Mouse (Mus musculus) E14TG2a.4 (cell line): ENCODE measurements around the gene Sars.

Experiments used
- H3K27me3 ChIP-seq: 2 replicates; pipeline ENCODE4 v1.6.1; 2014; ENCODE audit warnings: low read length, control low read depth; ENCODE audit not compliant: insufficient read depth
- H3K36me3 ChIP-seq: 2 replicates; pipeline ENCODE4 v1.6.1; 2014; ENCODE audit warnings: low read length, control low read depth; ENCODE audit not compliant: insufficient read depth
- H3K4me1 ChIP-seq: replicated peaks from 2 replicates; pipeline ENCODE4 v1.6.1; 2014; ENCODE audit warnings: low read depth, low read length, control low read depth
- H3K4me3 ChIP-seq: replicated peaks from 2 replicates; pipeline ENCODE4 v1.5.1; 2014; ENCODE audit warnings: mild to moderate bottlenecking, low read length
- H3K9me3 ChIP-seq: 2 replicates; pipeline ENCODE4 v1.6.1; 2014; ENCODE audit warnings: low read length, control low read depth
- CTCF ChIP-seq: conservative IDR thresholded peaks from 2 replicates; pipeline ENCODE4 v1.5.1; 2014; ENCODE audit warnings: low read length
- NANOG ChIP-seq: IDR thresholded peaks from 2 replicates; pipeline ENCODE4 v1.6.1; 2014; ENCODE audit warnings: borderline replicate concordance, low read length, mixed read lengths
- POU5F1 ChIP-seq: IDR thresholded peaks from 2 replicates; pipeline ENCODE4 v1.6.1; 2014; ENCODE audit warnings: low read length, borderline replicate concordance

Sars gene

DNA sequence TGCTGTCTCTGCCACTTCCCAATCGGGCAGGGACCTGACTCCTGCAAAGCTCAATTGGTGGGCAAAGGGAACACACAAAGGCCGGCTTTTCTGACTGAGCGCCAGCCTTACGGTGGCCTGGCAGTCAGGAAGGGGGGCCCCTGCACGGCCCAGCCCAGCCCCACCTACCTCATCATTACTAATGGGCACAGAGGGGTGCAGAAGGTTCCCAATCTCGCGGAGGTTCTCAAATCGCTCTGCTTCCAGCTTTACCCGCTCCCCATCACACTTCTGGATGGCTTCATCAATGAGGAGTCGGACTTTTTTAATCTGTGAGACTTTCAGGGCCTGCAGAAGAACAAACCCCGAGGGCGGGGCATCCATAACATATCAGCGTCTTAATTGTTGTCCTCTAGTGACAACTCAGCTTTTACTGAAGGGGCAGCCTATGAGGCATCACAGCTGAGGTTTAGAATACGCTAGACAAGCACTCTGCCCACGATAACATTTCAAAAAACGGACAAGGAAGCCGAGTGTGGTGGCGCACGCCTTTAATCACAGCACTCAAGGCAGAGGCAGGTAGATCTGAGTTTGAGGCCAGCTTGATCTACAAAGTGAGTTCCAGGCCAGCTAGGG lies 11.0 kb downstream of the Sars start:
- H3K4me3 ChIP-seq = peak overlapping the region; percentile 72
- TF ChIP-seq POU5F1 (no peak), NANOG (no peak), CTCF (no peak)
- H3K36me3 ChIP-seq = peaks cover 95% of the 10 kb centered on the region
- H3K27me3 ChIP-seq = no peaks in the 10 kb centered on the region
- peaks cover 87% of the 10 kb centered on the region for H3K4me1 ChIP-seq
- no peaks in the 10 kb centered on the region for H3K9me3 ChIP-seq

DNA sequence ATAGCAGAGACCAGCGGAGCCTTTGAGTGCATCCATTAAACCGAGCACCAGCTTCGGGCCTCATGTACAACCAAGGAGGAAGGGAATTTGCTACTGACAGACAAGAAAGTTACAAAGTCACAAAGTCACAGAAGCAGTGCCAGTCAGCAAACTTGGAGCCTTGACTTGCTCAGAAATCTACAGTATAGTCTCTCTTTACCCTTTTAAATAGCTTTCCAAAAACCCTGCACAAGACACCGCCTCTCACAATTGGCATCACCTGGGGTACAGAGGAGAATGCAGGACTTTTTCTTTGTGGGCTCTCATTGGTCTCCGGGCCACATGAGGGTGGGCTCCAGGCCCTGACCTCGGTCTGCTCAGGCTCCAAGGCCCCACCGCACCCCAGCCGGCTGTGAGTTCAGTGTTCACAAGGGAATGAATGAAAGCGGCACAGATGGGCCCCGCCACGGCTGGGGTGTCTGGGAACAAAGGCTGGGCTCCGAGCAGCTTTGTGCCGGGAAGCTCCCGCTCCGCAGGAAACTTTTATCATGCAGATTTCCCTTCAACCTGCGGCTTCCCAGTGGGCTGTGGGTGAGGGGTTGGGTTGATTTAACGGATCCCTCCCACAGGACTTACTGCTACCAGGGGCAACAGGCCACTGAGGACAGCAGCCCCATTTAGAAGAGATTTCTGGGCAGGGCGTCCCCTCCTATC lies 11.7 kb downstream of the Sars start:
- Histone ChIP-seq H3K27me3 (no peaks in the 10 kb centered on the region), H3K4me1 (peaks cover 87% of the 10 kb centered on the region), H3K36me3 (peaks cover 95% of the 10 kb centered on the region), H3K9me3 (no peaks in the 10 kb centered on the region), H3K4me3 (peak overlapping the region; percentile 72)
- TF ChIP-seq CTCF = no peak
- peak; percentile 97 for TF ChIP-seq POU5F1
- peak; percentile 91 for TF ChIP-seq NANOG

DNA sequence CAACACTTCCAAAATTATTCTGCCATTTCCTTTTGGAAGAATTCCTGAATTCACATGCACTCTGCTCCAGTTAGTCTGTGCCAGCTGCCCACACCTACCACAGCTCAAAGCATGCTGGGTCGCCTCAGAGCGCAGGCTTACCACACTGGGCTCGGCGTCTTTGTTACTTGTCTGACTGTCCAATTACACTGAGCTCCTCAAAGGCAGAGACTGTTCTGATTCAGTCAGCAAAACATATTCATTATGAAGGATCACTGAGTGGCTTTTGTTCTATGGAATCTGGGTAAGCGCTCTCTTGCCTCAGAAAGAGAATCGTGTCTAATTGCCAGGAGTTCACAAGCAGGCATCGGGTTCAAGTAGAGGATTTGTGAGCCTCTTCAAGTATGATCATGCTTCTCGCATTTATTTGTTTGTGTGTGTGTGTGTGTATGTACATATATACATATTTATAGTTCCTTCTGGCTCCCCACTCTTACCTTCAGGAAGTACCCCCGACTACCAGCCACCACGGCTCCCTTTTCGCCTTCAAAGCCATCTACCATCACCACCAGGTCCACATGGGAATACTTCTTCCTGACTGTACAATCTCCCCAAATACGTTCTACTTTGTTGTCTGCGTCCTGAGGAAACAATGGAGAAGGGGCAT lies 12.3 kb downstream of the Sars start:
- no peaks in the 10 kb centered on the region for H3K27me3 ChIP-seq
- H3K9me3 ChIP-seq = no peaks in the 10 kb centered on the region
- peak overlapping the region; percentile 56 for H3K4me3 ChIP-seq
- TF ChIP-seq POU5F1 = no peak
- TF ChIP-seq CTCF = no peak
- TF ChIP-seq NANOG = no peak
- peaks cover 97% of the 10 kb centered on the region for H3K36me3 ChIP-seq
- peaks cover 87% of the 10 kb centered on the region for H3K4me1 ChIP-seq

DNA sequence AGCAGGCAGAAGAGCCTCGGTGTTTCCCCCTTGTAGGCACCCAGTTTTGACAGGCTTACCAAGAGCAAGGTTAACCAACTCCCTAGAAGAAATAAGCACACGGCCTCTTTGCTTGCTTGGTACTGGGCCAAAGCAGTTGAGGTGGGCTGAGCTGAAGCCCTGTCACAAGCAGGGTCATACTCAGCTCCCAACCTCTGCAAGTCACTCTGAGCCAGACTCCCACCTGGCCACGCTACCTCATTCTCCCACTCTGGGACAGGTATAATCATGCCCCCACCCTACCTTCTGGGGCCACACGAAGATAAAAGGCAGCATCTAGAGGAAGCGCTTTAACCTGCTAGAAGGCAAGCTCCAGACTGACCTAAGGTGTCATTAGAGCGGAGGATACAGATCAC lies 19.4 kb downstream of the Sars start:
- Histone ChIP-seq H3K4me3 (no peak overlapping the region), H3K27me3 (peaks cover 18% of the 10 kb centered on the region), H3K36me3 (peaks cover 59% of the 10 kb centered on the region), H3K9me3 (no peaks in the 10 kb centered on the region), H3K4me1 (peaks cover 77% of the 10 kb centered on the region)
- no peak for TF ChIP-seq POU5F1
- TF ChIP-seq CTCF = no peak

DNA sequence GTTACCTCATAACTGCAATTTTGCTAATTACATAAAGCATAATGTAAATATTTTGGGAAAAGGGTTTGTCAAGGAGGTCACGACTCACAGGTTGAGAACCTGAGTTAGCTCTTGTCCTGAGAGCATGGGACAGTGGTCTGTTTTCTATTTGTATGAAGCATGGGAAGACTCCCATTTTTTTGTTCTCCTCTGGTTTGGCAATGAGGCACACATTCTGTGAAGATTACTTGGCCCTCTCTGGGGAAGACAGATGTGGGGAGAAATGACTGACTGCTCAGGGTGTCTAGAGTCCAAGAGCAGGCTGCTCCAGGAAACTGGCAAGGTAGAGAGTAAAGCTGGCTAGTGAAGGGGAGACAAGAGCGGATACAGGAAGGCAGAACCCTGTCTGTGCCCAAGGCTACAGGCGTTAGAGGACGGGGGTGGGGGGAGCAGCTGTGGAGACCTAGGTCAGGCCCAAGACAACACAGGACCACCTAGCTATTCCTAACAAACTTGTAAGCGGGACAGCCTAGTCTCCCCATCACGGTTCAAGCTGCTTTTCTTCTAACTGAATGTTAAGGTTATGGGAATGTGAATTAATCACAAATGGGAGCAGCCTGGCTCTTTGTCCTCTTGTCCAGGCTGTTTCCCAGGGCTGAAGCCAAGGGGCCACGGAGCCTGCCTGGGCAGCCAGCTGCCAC lies 19.9 kb downstream of the Sars start:
- H3K36me3 ChIP-seq = peaks cover 54% of the 10 kb centered on the region
- no peak for TF ChIP-seq NANOG
- no peak for TF ChIP-seq POU5F1
- no peak for TF ChIP-seq CTCF
- peaks cover 75% of the 10 kb centered on the region for H3K4me1 ChIP-seq
- H3K9me3 ChIP-seq = no peaks in the 10 kb centered on the region
- H3K4me3 ChIP-seq = no peak overlapping the region
- H3K27me3 ChIP-seq = peaks cover 22% of the 10 kb centered on the region

DNA sequence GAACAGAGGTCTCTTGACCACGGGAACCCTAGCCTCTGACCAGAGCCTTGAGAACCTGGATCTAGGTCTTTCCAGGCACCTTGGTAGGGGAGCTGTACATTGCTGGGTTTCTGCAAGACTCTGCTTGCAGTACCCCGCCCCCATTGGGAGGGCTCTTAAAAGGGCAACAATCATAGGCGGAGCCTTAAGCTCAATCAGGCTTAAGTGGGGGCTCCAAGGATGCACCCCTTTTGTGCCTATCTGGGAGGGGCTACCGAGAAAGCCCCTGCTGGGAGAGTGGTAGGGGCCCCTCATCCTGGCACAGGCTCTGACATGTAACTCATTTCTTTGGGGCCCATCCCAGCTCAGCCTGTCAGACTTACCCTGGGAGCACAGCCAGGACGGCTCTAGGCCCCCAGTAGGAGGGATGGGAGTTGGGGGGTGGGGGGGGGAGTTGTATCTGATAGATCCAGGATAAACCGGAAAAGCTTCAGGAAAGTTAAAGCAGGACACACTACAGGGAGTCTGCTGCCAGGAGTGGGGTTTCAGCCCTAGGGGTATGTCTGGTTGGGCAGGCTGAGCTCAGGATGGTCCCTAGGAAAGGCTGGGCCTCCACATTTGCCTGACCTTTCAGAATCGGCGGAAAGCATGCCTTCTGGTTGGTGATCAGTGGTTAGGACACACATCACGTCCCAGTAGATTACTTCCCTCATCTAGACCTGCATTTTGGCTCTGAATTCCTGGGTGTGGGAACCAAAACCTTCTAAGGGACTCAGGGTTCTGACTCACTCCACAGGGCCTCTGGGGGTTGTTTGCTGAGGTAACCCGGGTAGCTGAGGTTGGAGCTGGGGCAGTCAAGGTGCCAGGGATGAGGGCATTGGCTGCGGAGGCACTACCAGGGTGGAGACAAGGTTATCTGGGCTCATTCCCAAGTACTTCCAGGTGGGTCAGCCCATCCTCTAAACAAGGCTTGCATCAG lies 20.9 kb downstream of the Sars start:
- Histone ChIP-seq H3K4me1 (peaks cover 65% of the 10 kb centered on the region), H3K27me3 (peaks cover 27% of the 10 kb centered on the region), H3K4me3 (peak overlapping the region; percentile 26), H3K9me3 (no peaks in the 10 kb centered on the region), H3K36me3 (peaks cover 44% of the 10 kb centered on the region)
- TF ChIP-seq CTCF (no peak), NANOG (no peak), POU5F1 (no peak)

DNA sequence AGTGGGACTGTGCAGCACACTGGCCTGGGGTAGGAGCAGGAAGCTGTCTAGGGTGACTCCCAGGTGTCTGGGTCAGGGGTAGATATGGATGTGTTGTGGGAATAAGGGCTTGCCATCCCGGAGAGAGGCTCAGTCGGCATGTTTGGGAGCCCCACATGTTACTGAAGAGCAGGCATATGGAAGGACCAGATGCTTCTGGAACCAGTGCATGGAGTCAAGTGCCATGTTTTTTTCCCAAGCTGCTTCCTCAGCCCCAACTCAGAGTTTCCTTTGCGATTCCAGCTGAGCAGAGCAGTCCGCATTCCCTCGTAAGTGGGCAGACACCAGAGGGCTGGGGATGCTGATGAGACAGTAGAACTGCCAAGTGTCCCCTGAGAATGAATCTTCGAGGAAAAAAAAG lies 22.0 kb downstream of the Sars start:
- Histone ChIP-seq H3K9me3 (no peaks in the 10 kb centered on the region), H3K4me1 (peaks cover 54% of the 10 kb centered on the region), H3K36me3 (peaks cover 33% of the 10 kb centered on the region), H3K4me3 (no peak overlapping the region), H3K27me3 (peaks cover 35% of the 10 kb centered on the region)
- TF ChIP-seq POU5F1 = no peak
- no peak for TF ChIP-seq NANOG
- TF ChIP-seq CTCF = no peak

DNA sequence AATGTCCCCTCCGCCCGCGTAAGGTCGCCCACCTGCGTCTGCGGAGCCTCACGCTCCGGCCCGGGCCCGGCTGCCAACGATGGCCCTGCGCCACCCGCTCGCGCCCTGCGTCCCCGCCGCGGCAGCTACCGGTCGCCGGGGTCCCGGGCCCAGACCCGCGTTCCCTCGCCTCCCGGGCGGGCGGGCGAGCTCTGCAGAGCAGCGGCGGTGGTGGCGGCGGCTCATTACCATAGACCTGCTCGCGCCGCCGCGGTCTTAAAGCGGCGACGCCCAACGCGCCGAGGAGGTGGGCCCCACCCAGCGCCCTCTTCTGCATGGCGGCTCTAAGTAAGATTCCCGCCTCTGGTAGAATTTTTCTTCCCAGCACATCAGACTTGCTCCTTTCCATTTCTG lies 29.2 kb downstream of the Sars start:
- Histone ChIP-seq H3K4me3 (peak overlapping the region; percentile 85), H3K36me3 (no peaks in the 10 kb centered on the region), H3K27me3 (peaks cover 77% of the 10 kb centered on the region), H3K9me3 (no peaks in the 10 kb centered on the region), H3K4me1 (peaks cover 46% of the 10 kb centered on the region)
- TF ChIP-seq CTCF (no peak), POU5F1 (no peak), NANOG (no peak)
